29 mouse cellular contexts compared by ENCODE assay signal in the genomic region with DNA sequence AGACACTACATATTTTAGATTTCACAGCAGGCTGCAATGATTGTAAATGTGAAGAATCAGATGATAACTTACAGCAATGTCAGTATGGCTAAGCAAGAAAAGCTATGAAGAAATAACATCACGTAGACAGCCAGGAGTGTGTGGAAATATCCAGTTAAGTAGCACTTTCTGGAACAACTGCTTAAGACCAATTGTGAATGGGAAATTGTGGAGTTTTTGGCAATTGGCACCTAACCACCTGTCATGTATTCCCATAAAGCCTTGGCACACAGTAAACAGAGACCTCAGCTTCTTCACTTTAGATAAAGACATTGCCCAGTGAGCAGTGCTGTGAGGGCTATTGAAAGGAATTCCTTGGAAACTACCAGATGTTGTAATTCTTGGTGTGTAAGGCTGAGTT.
"Had no signal": no experiment of that assay in that cellular context is flagged by ENCODE, and none has a peak within 500 bp of the region (broad histone marks: within the 10 kb centered on the region; RNA-seq: fewer than 3 reads in every experiment).

No protein-coding gene starts in this region.

- H3K9me3 ChIP-seq: limb, embryonic 10.5 days; limb, embryonic 12.5 days; limb, embryonic 13.5 days; limb, embryonic 15.5 days; liver, embryonic 12.5 days; liver, embryonic 13.5 days; liver, embryonic 15.5 days; lung, embryonic 15.5 days; megakaryocyte, embryonic 14.5 days; midbrain, embryonic 10.5 days; midbrain, embryonic 12.5 days; midbrain, embryonic 13.5 days; midbrain, embryonic 15.5 days; neural tube, embryonic 12.5 days; neural tube, embryonic 13.5 days had no signal

- ATAC-seq: liver, embryonic 12.5 days; liver, postnatal 0 days; midbrain, embryonic 13.5 days; midbrain, embryonic 15.5 days; midbrain, embryonic 16.5 days had no signal

- H3K27me3 ChIP-seq: limb, embryonic 12.5 days; limb, embryonic 13.5 days; limb, embryonic 15.5 days; liver, embryonic 12.5 days; liver, embryonic 13.5 days; liver, embryonic 15.5 days; lung, embryonic 15.5 days; megakaryocyte, embryonic 14.5 days; midbrain, embryonic 12.5 days; midbrain, embryonic 13.5 days; midbrain, embryonic 15.5 days; neural tube, embryonic 12.5 days; neural tube, embryonic 13.5 days had no signal

- H3K4me3 ChIP-seq: left cerebral cortex, adult 2 months; limb, embryonic 10.5 days; limb, embryonic 12.5 days; limb, embryonic 13.5 days; limb, embryonic 15.5 days; liver, embryonic 12.5 days; liver, embryonic 13.5 days; liver, embryonic 15.5 days; lung, embryonic 15.5 days; megakaryocyte, embryonic 14.5 days; midbrain, embryonic 10.5 days; midbrain, embryonic 12.5 days; midbrain, embryonic 13.5 days; midbrain, embryonic 15.5 days; myocyte; neural tube, embryonic 12.5 days; neural tube, embryonic 13.5 days had no signal

- H3K27ac ChIP-seq: left cerebral cortex, adult 2 months; limb, embryonic 10.5 days; limb, embryonic 12.5 days; limb, embryonic 13.5 days; limb, embryonic 15.5 days; liver, embryonic 12.5 days; liver, embryonic 13.5 days; liver, embryonic 14.5 days; liver, embryonic 15.5 days; lung, embryonic 15.5 days; macrophage; midbrain, embryonic 10.5 days; midbrain, embryonic 12.5 days; midbrain, embryonic 13.5 days; midbrain, embryonic 15.5 days; neural tube, embryonic 12.5 days; neural tube, embryonic 13.5 days had no signal

- H3K9ac ChIP-seq: limb, embryonic 12.5 days; limb, embryonic 13.5 days; limb, embryonic 15.5 days; liver, embryonic 12.5 days; liver, embryonic 13.5 days; liver, embryonic 14.5 days; liver, embryonic 15.5 days; liver, postnatal 0 days; lung, embryonic 14.5 days; lung, embryonic 15.5 days; midbrain, embryonic 12.5 days; midbrain, embryonic 13.5 days; midbrain, embryonic 15.5 days; neural tube, embryonic 12.5 days; neural tube, embryonic 13.5 days had no signal

- H3K4me1 ChIP-seq: limb, embryonic 10.5 days; limb, embryonic 12.5 days; limb, embryonic 13.5 days; limb, embryonic 15.5 days; liver, embryonic 12.5 days; liver, embryonic 13.5 days; liver, embryonic 15.5 days; lung, embryonic 15.5 days; megakaryocyte, embryonic 14.5 days; midbrain, embryonic 10.5 days; midbrain, embryonic 12.5 days; midbrain, embryonic 13.5 days; midbrain, embryonic 15.5 days; neural tube, embryonic 12.5 days; neural tube, embryonic 13.5 days had no signal

- H3K4me2 ChIP-seq: limb, embryonic 12.5 days; limb, embryonic 13.5 days; limb, embryonic 15.5 days; liver, embryonic 11.5 days; liver, embryonic 12.5 days; liver, embryonic 13.5 days; liver, embryonic 15.5 days; lung, embryonic 14.5 days; lung, embryonic 15.5 days; midbrain, embryonic 11.5 days; midbrain, embryonic 12.5 days; midbrain, embryonic 13.5 days; midbrain, embryonic 15.5 days; neural tube, embryonic 12.5 days; neural tube, embryonic 13.5 days had no signal

- H3K36me3 ChIP-seq: limb, embryonic 10.5 days; limb, embryonic 12.5 days; limb, embryonic 13.5 days; limb, embryonic 15.5 days; liver, embryonic 12.5 days; liver, embryonic 13.5 days; liver, embryonic 15.5 days; lung, embryonic 15.5 days; midbrain, embryonic 10.5 days; midbrain, embryonic 12.5 days; midbrain, embryonic 13.5 days; midbrain, embryonic 15.5 days; neural tube, embryonic 12.5 days; neural tube, embryonic 13.5 days had no signal

- DNase-seq: left cerebral cortex, postnatal 4 days; liver; liver, embryonic 13.5 days; liver, postnatal 0 days; lung, adult 2 months; lung, embryonic 14.5 days; lung, postnatal 10 days; midbrain, embryonic 14.5 days had no signal
